Mouse (Mus musculus) stomach, embryonic 16.5 days (tissue): ENCODE measurements at regions not wholly inside any gene's neighbourhood (a gene's known extent, or its start where the extent isn't known, plus 50 kb on each side); places are given as distances from the start of the nearest gene placed in this dataset.

ENCODE experiments used
- ATAC-seq: fragments of 200-750 bp; cut with Nextera tagmentation; 2 replicates; pipeline ENCODE4 v1.8.0; 2017; ENCODE audit warnings: moderate number of reproducible peaks, moderate TSS enrichment; ENCODE audit not compliant: insufficient read depth, low FRiP score
- H3K27ac ChIP-seq: fragments of 300-500 bp; sonication (generic); 2 replicates; pipeline ENCODE4 v1.5.1; 2014; ENCODE audit warnings: low read length
- H3K27me3 ChIP-seq: fragments of 300-500 bp; sonication (generic); 2 replicates; pipeline ENCODE4 v1.6.1; 2014; ENCODE audit warnings: low read length, control low read depth, mixed read lengths; ENCODE audit not compliant: control insufficient read depth, insufficient read depth
- H3K36me3 ChIP-seq: fragments of 300-500 bp; sonication (generic); 2 replicates; pipeline ENCODE4 v1.6.1; 2014; ENCODE audit warnings: low read length; ENCODE audit not compliant: control insufficient read depth, insufficient read depth
- H3K4me1 ChIP-seq: fragments of 300-500 bp; sonication (generic); 2 replicates; pipeline ENCODE4 v1.6.1; 2014; ENCODE audit warnings: low read length, control low read depth, mixed read lengths; ENCODE audit not compliant: control insufficient read depth, insufficient read depth
- H3K4me2 ChIP-seq: fragments of 300-500 bp; sonication (generic); 2 replicates; pipeline ENCODE4 v1.6.1; 2014; ENCODE audit warnings: low read depth, low read length, mixed read lengths
- H3K4me3 ChIP-seq: fragments of 300-500 bp; sonication (generic); replicated peaks from 2 replicates; pipeline ENCODE4 v1.5.1; 2014; ENCODE audit warnings: mild to moderate bottlenecking, low read length
- H3K9ac ChIP-seq: fragments of 300-500 bp; sonication (generic); 2 replicates; pipeline ENCODE4 v1.6.1; 2014; ENCODE audit warnings: low read length
- H3K9me3 ChIP-seq: fragments of 300-500 bp; sonication (generic); replicated peaks from 2 replicates; pipeline ENCODE4 v1.6.1; 2016; ENCODE audit warnings: low read length, control low read depth; ENCODE audit not compliant: control insufficient read depth
- WGBS: fragments of 180-500 bp; shearing (Covaris S2); extraction: QIAGEN DNeasy Blood & Tissue Kit; methylation state at CpG from one replicate; pipeline ENCODE4 v1.1.7; 2014; 5-methylcytosine and 5-hydroxymethylcytosine counted together

DNA sequence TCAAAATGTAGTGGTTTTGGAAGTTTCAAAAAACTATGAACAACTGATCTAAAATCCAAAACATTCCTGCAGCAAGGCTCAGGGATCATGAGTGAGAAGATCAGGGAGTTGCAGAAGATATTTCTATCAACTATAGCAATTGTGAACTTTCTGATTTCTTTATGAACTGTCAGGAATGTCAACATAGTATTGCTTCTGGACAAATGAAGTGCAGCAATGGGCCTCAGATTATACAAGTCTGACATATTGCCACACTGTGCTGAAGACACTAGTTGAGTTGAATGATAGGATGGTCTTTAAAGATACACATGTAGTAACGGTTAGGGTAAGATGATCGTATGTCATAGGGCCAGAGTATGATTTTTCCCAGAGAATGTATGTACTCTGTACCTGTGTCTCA lies 290.4 kb upstream of the Meox2 start:
- Histone ChIP-seq H3K36me3 (no peaks in the 10 kb centered on the region), H3K9ac (no peak overlapping the region), H3K4me2 (no peak overlapping the region), H3K9me3 (no peaks in the 10 kb centered on the region), H3K27me3 (no peaks in the 10 kb centered on the region), H3K4me3 (no peak overlapping the region), H3K4me1 (no peaks in the 10 kb centered on the region), H3K27ac (no peak overlapping the region)
- ATAC-seq, result no peak
- WGBS, result 84% methylated on average over 2 of the region's 2 CpGs

DNA sequence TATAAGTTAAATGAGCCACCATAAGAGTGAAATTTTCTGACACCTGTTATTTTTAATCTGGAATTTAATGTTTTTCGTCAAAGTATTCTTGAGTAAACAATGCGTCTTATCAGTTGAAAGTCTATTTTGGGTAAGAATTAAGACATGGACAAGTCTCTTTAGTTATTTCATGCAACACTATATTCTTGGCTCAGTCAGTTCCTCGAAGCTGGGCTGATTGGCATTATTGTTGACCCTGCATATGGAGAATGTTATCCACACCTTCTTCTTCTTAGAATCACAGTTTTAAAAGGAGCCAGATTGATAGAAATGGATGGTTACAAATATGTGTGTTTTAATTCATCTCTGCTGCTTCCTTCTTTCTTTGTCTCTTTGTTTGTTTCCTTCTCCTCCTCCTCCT lies 289.5 kb upstream of the Meox2 start:
- no peaks in the 10 kb centered on the region for H3K27me3 ChIP-seq
- no peaks in the 10 kb centered on the region for H3K36me3 ChIP-seq
- H3K4me1 ChIP-seq, result no peaks in the 10 kb centered on the region
- no peak for ATAC-seq
- no peak overlapping the region for H3K4me2 ChIP-seq
- WGBS, result 75% methylated on average over 3 of the region's 3 CpGs
- no peak overlapping the region for H3K4me3 ChIP-seq
- H3K9me3 ChIP-seq, result no peaks in the 10 kb centered on the region
- no peak overlapping the region for H3K27ac ChIP-seq
- H3K9ac ChIP-seq, result no peak overlapping the region

DNA sequence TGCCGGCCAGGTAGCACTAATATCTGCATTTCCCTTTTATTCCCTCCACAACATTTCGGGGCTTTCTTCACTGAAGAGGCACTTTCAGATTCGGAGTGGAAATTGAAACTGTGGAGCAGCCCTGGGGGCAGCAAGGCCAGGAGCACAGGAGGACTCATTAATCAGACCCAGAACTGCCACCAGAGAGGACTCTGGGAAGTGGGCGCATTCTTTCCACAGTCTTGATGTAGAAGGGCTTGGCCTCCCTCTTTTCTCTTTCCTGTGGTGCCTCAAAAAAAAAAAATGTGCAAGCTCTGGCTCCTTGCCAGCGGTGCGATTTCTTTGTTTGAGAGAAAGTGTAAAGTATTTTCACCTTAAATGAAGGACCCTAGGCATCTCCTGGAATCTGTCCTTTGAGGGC lies 281.6 kb upstream of the Meox2 start:
- Histone ChIP-seq H3K27ac (no peak overlapping the region), H3K4me1 (peaks cover 4% of the 10 kb centered on the region; the same call in 1 of the 2 replicates), H3K4me2 (no peak overlapping the region), H3K4me3 (no peak overlapping the region), H3K9ac (no peak overlapping the region), H3K27me3 (no peaks in the 10 kb centered on the region), H3K9me3 (no peaks in the 10 kb centered on the region), H3K36me3 (no peaks in the 10 kb centered on the region)
- ATAC-seq, result no peak
- WGBS, result 58% methylated on average over 6 of the region's 6 CpGs

DNA sequence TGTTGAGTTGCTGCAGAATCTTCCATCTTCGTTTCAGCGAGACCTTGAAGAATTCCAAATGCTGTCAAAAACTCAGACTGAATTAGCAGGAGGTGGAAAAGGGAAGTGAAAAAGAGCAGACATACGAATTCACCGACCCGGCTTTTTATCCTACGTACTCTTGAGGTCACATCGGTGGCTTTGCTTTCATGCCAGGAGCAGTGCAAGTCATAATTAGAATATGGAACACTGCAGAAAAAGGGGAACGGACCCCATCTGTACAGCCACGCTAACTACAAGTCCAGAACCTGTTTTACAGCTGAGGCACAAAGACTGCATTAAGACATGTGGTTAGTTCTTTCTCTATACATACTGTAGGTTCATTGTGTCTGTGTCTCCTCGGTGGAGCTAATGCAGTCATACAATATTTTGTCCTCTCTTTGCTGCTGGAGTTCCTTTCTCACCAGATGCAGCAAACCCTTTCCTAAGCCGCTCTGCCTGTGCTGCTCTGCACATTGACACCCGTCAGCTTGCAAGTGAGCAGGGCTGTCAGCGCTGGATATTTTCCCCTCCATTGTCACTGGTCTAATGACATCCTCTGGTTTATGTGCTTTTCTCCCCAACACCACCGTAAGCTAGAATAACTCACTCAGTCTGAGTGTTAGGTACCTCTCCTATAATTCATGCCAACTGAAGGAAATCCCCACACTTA lies 276.9 kb upstream of the Meox2 start:
- ATAC-seq, result no peak
- no peak overlapping the region for H3K27ac ChIP-seq
- H3K36me3 ChIP-seq, result no peaks in the 10 kb centered on the region
- H3K27me3 ChIP-seq, result no peaks in the 10 kb centered on the region
- H3K4me2 ChIP-seq, result no peak overlapping the region
- H3K9me3 ChIP-seq, result no peaks in the 10 kb centered on the region
- peaks cover 4% of the 10 kb centered on the region; the same call in 1 of the 2 replicates for H3K4me1 ChIP-seq
- H3K4me3 ChIP-seq, result no peak overlapping the region
- 66% methylated on average over 14 of the region's 14 CpGs for WGBS
- H3K9ac ChIP-seq, result no peak overlapping the region

DNA sequence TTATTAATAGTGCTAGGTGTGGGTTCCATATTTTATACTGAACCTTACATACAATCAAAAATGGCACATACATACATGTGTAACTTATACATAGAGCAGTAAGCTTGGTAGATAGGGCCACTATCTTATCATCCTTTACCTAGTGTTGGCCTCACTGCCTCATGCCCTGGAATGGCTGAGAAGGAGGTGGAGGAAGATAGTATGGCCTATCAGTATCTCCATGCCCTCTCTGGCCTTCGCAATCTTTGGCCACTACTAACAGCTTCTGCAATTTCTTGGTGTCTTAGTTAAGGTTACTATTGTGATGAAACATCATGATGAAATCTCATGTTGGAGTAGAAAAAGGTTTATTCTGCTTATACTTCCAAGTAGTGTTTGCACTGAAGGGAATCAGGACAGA lies 265.4 kb upstream of the Meox2 start:
- Histone ChIP-seq H3K4me3 (no peak overlapping the region), H3K36me3 (no peaks in the 10 kb centered on the region), H3K9ac (no peak overlapping the region), H3K4me1 (no peaks in the 10 kb centered on the region), H3K4me2 (no peak overlapping the region), H3K27me3 (no peaks in the 10 kb centered on the region), H3K27ac (no peak overlapping the region), H3K9me3 (no peaks in the 10 kb centered on the region)
- WGBS, result 95% methylated on average over 1 of the region's 1 CpGs
- ATAC-seq, result no peak

DNA sequence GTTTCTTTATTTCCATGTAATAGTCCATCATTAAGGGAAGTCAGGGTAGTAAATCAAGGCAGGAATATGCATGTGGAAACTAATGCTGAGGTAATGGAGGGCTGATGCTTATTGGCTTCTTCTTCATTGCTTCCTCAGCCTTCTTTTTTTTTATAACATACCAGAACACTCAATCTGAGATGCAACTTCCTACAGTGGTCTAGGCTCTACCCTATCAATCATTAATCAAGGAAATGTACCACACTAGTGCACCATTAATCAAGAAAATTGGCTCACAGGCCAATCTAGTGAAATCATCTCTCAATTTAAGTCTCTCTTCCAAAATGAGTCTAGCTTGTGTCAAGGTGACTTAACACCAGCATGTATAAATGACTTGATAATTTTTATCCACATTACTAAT lies 263.2 kb upstream of the Meox2 start:
- Histone ChIP-seq H3K27ac (no peak overlapping the region), H3K36me3 (no peaks in the 10 kb centered on the region), H3K9ac (no peak overlapping the region), H3K27me3 (no peaks in the 10 kb centered on the region), H3K9me3 (no peaks in the 10 kb centered on the region), H3K4me1 (no peaks in the 10 kb centered on the region), H3K4me2 (no peak overlapping the region), H3K4me3 (no peak overlapping the region)
- no peak for ATAC-seq

DNA sequence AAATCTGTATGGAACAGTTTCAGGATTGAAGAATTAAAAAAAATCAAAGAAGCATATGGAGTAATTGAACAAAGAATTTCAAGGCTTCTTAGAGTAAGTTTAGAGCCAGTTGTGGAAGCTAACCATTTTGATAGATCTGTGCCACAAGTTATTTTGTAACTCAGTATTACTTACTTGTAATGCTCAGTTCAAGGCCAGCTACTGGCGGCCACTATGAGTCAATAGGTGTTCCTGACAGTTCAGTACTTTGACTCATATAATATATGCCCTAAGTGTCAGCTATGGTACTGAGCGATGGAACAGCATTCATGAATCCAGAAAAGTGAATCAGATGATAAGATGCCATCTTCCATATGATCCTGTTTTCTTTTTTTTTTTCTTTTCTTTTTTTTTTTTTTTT lies 259.3 kb upstream of the Meox2 start:
- H3K9ac ChIP-seq, result no peak overlapping the region
- H3K27ac ChIP-seq, result no peak overlapping the region
- 89% methylated on average over 2 of the region's 2 CpGs for WGBS
- no peak for ATAC-seq
- no peaks in the 10 kb centered on the region for H3K36me3 ChIP-seq
- no peak overlapping the region for H3K4me3 ChIP-seq
- H3K4me1 ChIP-seq, result no peaks in the 10 kb centered on the region
- no peak overlapping the region for H3K4me2 ChIP-seq
- no peaks in the 10 kb centered on the region for H3K9me3 ChIP-seq
- H3K27me3 ChIP-seq, result no peaks in the 10 kb centered on the region

DNA sequence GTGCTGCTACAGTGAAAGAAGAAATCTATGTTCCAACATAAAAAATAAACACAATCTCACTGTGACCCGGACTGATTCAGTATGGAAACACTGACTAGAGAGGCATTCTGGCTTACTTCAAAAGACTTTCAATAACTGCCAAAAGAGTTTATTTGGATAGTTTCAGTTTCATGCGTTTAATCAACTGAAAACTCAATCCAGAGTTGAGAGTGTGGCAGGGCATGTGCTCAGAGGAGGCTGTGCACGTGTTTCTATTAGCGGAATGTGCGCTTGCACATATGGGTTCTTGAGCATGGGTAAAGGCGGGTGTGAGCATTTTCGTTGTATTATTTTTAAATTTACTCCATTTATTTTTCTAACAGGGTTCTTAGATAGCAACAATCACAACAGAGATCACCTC lies 245.2 kb upstream of the Meox2 start:
- H3K9me3 ChIP-seq, result no peaks in the 10 kb centered on the region
- ATAC-seq, result no peak
- H3K9ac ChIP-seq, result no peak overlapping the region
- H3K4me1 ChIP-seq, result no peaks in the 10 kb centered on the region
- no peak overlapping the region for H3K4me2 ChIP-seq
- no peak overlapping the region for H3K27ac ChIP-seq
- 65% methylated on average over 7 of the region's 7 CpGs for WGBS
- H3K36me3 ChIP-seq, result no peaks in the 10 kb centered on the region
- no peak overlapping the region for H3K4me3 ChIP-seq
- H3K27me3 ChIP-seq, result no peaks in the 10 kb centered on the region

DNA sequence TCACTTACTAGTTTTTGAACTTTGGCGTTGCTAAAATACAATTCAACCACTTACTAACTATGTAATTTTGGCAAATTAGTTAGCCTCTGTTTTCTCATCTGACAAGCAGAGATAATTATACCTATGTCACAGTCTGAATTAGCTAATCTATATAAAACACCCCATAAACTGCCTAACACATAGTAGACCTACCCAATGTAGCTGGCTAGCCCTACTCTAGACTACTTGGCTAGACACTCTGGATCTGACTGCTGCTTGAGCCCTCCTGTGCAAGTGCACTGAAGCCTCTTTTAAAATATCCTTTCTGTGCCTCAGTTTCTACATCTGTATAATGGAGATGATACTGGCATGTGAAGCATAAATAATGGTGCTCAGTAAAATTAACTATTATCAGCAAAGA lies 227.6 kb upstream of the Meox2 start:
- H3K4me2 ChIP-seq, result no peak overlapping the region
- H3K27me3 ChIP-seq, result no peaks in the 10 kb centered on the region
- no peak overlapping the region for H3K4me3 ChIP-seq
- H3K36me3 ChIP-seq, result no peaks in the 10 kb centered on the region
- no peaks in the 10 kb centered on the region for H3K9me3 ChIP-seq
- ATAC-seq, result no peak
- 92% methylated on average over 1 of the region's 1 CpGs for WGBS
- H3K4me1 ChIP-seq, result no peaks in the 10 kb centered on the region
- H3K9ac ChIP-seq, result no peak overlapping the region
- H3K27ac ChIP-seq, result no peak overlapping the region

DNA sequence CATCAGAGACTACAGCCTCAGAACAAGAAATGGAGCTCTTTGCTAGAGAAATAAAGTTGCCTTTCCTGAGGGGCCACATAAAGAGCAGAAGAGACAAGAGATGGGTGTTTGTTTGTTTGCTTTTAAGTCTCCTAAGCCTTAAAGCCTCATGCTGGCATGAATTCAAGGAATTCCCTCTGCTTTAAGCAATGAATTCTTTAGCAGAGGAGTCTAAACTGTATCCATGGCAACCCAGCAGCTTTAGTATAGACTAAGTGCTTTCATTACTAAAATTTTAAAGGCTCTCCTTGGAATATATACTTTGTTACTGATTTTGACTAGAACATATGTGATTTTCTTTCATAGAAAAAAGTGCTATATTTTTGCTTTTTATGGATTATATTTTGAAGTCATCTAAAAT lies 195.0 kb upstream of the Meox2 start:
- H3K4me3 ChIP-seq, result no peak overlapping the region
- H3K9ac ChIP-seq, result no peak overlapping the region
- H3K36me3 ChIP-seq, result no peaks in the 10 kb centered on the region
- no peak overlapping the region for H3K27ac ChIP-seq
- no peaks in the 10 kb centered on the region for H3K27me3 ChIP-seq
- no peak overlapping the region for H3K4me2 ChIP-seq
- ATAC-seq, result no peak
- H3K4me1 ChIP-seq, result no peaks in the 10 kb centered on the region
- no peaks in the 10 kb centered on the region for H3K9me3 ChIP-seq
